Mouse (Mus musculus) liver, embryonic 14.5 days (tissue): ENCODE measurements at regions not wholly inside any gene's neighbourhood (a gene's known extent, or its start where the extent isn't known, plus 50 kb on each side); places are given as distances from the start of the nearest gene placed in this dataset.

ENCODE experiments used
- ATAC-seq: fragments of 200-750 bp; cut with Nextera tagmentation; 2 replicates; pipeline ENCODE4 v1.8.0; 2017; ENCODE audit warnings: moderate number of reproducible peaks, mild to moderate bottlenecking, moderate library complexity; ENCODE audit not compliant: insufficient read depth
- DNase-seq, 3 experiments: peaks; one replicate each; pipeline ENCODE4 v3.0.0-alpha.2; 2012 to 2013; ENCODE audit warnings: low read depth in 3 of 3, low spot score in 3 of 3
- H3K27ac ChIP-seq: fragments of 300-500 bp; sonication (generic); 2 replicates; pipeline ENCODE4 v1.5.1; 2014; ENCODE audit warnings: moderate library complexity, mild to moderate bottlenecking, control low read depth, inconsistent platforms
- H3K27me3 ChIP-seq: fragments of 300-500 bp; sonication (generic); 2 replicates; pipeline ENCODE4 v1.6.1; 2014; ENCODE audit warnings: mild to moderate bottlenecking, low read length, moderate library complexity; ENCODE audit not compliant: control insufficient read depth, insufficient read depth
- H3K36me3 ChIP-seq: fragments of 300-500 bp; sonication (generic); replicated peaks from 2 replicates; pipeline ENCODE4 v1.6.1; 2014; ENCODE audit warnings: low read depth; ENCODE audit not compliant: control insufficient read depth, insufficient read depth
- H3K4me1 ChIP-seq, 2 experiments: fragments of 200-500 bp in 1 of 2; fragments of 300-500 bp in 1 of 2; sonication (generic) in 1 of 2; replicated peaks; 2 replicates each; pipeline ENCODE4 v1.6.1; 2012 to 2014; ENCODE audit warnings: antibody characterized with exemption in 1 of 2, inconsistent platforms in 1 of 2, low read length in 1 of 2; ENCODE audit not compliant: control insufficient read depth in 2 of 2, insufficient read depth in 2 of 2
- H3K4me2 ChIP-seq: fragments of 300-500 bp; sonication (generic); 2 replicates; pipeline ENCODE4 v1.6.1; 2014; ENCODE audit warnings: low read depth, mild to moderate bottlenecking, control low read depth, moderate library complexity
- H3K4me3 ChIP-seq, 2 experiments: fragments of 200-500 bp in 1 of 2; fragments of 300-500 bp in 1 of 2; sonication (generic) in 1 of 2; 2 replicates each; pipeline ENCODE4 v1.5.1; 2012 to 2014; ENCODE audit warnings: low read depth in 2 of 2, low read length in 2 of 2, mild to moderate bottlenecking in 2 of 2, control low read depth in 1 of 2, inconsistent platforms in 1 of 2, moderate library complexity in 1 of 2; ENCODE audit not compliant: insufficient read depth in 1 of 2
- H3K9ac ChIP-seq: fragments of 300-500 bp; sonication (generic); replicated peaks from 2 replicates; pipeline ENCODE4 v1.6.1; 2014; ENCODE audit warnings: mild to moderate bottlenecking, control low read depth, moderate library complexity
- H3K9me3 ChIP-seq: fragments of 300-500 bp; sonication (generic); 2 replicates; pipeline ENCODE4 v1.6.1; 2016; ENCODE audit warnings: low read length, mixed read lengths; ENCODE audit not compliant: control insufficient read depth
- CTCF ChIP-seq: IDR thresholded peaks from 2 replicates; pipeline ENCODE4 v1.5.1; 2016; ENCODE audit warnings: antibody characterized with exemption, low read depth, control low read depth
- EP300 ChIP-seq: IDR thresholded peaks from 2 replicates; pipeline ENCODE4 v1.6.1; 2016; ENCODE audit warnings: antibody characterized with exemption, low read depth

- H3K9me3 ChIP-seq: no peaks in the 10 kb centered on the region
- H3K36me3 ChIP-seq: no peaks in the 10 kb centered on the region
- no peak overlapping the region for H3K4me3 ChIP-seq
- H3K9ac ChIP-seq: no peak overlapping the region
- ATAC-seq (no peak), DNase-seq (no peak)
- no peak for TF ChIP-seq EP300
- TF ChIP-seq CTCF: no peak
- H3K27me3 ChIP-seq: no peaks in the 10 kb centered on the region
- no peak overlapping the region for H3K27ac ChIP-seq
- H3K4me1 ChIP-seq: no peaks in the 10 kb centered on the region
- no peak overlapping the region for H3K4me2 ChIP-seq
These were observed 379.6 kb upstream of the Nrg3 start for GRCm38 (mm10) chr14:39852526-39852925.
